Mouse (Mus musculus) cerebellum, adult 2 months (tissue): ENCODE data around the gene Kcnk2.

Source experiments
- CTCF ChIP-seq: fragments of 200-500 bp; IDR thresholded peaks from 2 replicates; pipeline ENCODE4 v1.5.1; 2011; ENCODE audit warnings: low read depth, mild to moderate bottlenecking, control low read depth, low read length, moderate library complexity, borderline replicate concordance; ENCODE audit not compliant: insufficient read depth
- POLR2A ChIP-seq: fragments of 200-500 bp; IDR thresholded peaks from 2 replicates; pipeline ENCODE4 v1.6.1; 2011; ENCODE audit warnings: low read length, control low read depth, borderline replicate concordance; ENCODE audit not compliant: insufficient read depth

- TF ChIP-seq POLR2A (no peak), CTCF (no peak)
These were observed 166.8 kb downstream of the Kcnk2 start for GRCm38 (mm10) chr1:189235261-189235660.
